Mouse (Mus musculus): ENCODE measurements around the gene Tas2r138.
A peak's percentile ranks its signal among the peaks of the same experiment; 100 is the strongest.

DNA sequence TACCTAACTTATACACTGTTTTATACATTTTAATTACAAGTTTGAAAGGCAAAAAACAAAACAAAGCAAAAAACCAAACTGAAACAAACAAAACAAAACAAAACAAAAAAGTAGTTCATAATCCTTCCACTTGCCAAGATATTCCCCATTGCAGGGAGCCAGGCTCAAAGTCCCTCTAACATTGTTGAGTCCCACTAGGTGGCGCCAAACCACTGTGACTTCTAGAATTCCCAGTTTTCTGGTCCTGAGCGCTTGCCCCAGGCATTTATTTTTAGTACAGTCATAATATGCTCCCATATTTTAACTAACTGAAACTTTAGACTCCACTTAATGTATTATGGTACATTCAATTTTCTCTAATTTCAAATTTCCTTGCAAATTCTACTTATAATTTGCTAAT is 4.9 kb upstream of the Tas2r138 start:
- TF ChIP-seq CTCF (IDR thresholded peaks at IDR 0.05; ENCODE audit: control insufficient read depth, insufficient read depth, insufficient read length) = peak; percentile 36
- TF ChIP-seq MAX (IDR thresholded peaks at IDR 0.05) = no peak
